11 mouse cellular contexts compared by ENCODE assay signal in genomic region chr5:33104025-33104481, GRCm38 (mm10). TPM values are rescaled to one million over a fixed set of nuclear protein-coding genes. Genes with fewer than 3 reads are reported as not detected.
DNase-seq lines count a peak whose midpoint lies in the region; ATAC-seq and TF ChIP-seq lines count a peak whose summit lies in the region.
"Had no signal": no experiment of that assay in that cellular context is flagged by ENCODE, and none has a peak within 500 bp of the region (broad histone marks: within the 10 kb centered on the region; RNA-seq: fewer than 3 reads in every experiment).

Gene Slc5a1, plus strand, starts transcription at chr5:33104219.

- H3K4me2 ChIP-seq in embryonic facial prominence, embryonic 13.5 days, result peak within 1 kb of the TSS; percentile 40

- no peak for TF ChIP-seq EP300 in ES-Bruce4 (IDR thresholded peaks at IDR 0.05; ENCODE audit: insufficient read depth, low read depth, low read length)

- H3K9ac ChIP-seq in ES-Bruce4 (ENCODE audit: low read depth, poor library complexity, severe bottlenecking), result peak within 1 kb of the TSS; percentile 19; the same call in 1 of the 2 replicates
- H3K9ac ChIP-seq in embryonic facial prominence, embryonic 13.5 days, result no peak within 1 kb of the TSS

- peaks cover 7% of the 10 kb centered on the region for H3K4me1 ChIP-seq in ES-Bruce4 (ENCODE audit: control insufficient read depth, insufficient read depth, low read length)
- H3K4me1 ChIP-seq in embryonic facial prominence, embryonic 13.5 days, result peaks cover 11% of the 10 kb centered on the region; the same call in 1 of the 2 replicates

- H3K4me3 ChIP-seq in ES-Bruce4 (ENCODE audit: low read depth, low read length), result peak within 1 kb of the TSS; percentile 51
- peak within 1 kb of the TSS; percentile 13 for H3K4me3 ChIP-seq in embryonic facial prominence, embryonic 13.5 days

- 13% methylated on average over 25 of the region's 25 CpGs for WGBS in embryonic facial prominence, embryonic 13.5 days

- no peak for TF ChIP-seq POLR2A in ES-Bruce4 (IDR thresholded peaks at IDR 0.05; ENCODE audit: insufficient read depth, low read length)

- no peaks in the 10 kb centered on the region for H3K9me3 ChIP-seq in ES-Bruce4 (replicated peaks; ENCODE audit: control insufficient read depth, insufficient read depth, low read length, poor library complexity, severe bottlenecking)
- H3K9me3 ChIP-seq in embryonic facial prominence, embryonic 13.5 days, result no peaks in the 10 kb centered on the region

- no peaks in the 10 kb centered on the region; the same call in 1 of the 2 replicates for H3K27me3 ChIP-seq in ES-Bruce4 (ENCODE audit: control insufficient read depth, insufficient read depth, low read length, poor library complexity, severe bottlenecking)
- H3K27me3 ChIP-seq in embryonic facial prominence, embryonic 13.5 days, result peaks cover 50% of the 10 kb centered on the region
- H3K27me3 ChIP-seq: Patski had no signal

- no peaks in the 10 kb centered on the region for H3K36me3 ChIP-seq in ES-Bruce4 (ENCODE audit: control insufficient read depth, insufficient read depth, low read length, poor library complexity, severe bottlenecking)
- H3K36me3 ChIP-seq in embryonic facial prominence, embryonic 13.5 days, result no peaks in the 10 kb centered on the region

- no peak within 1 kb of the TSS for H3K27ac ChIP-seq in ES-Bruce4 (ENCODE audit: insufficient read depth, low read length)
- H3K27ac ChIP-seq in embryonic facial prominence, embryonic 13.5 days, result no peak within 1 kb of the TSS

- no peak for ATAC-seq in embryonic facial prominence, embryonic 13.5 days (ENCODE audit: insufficient number of reproducible peaks, insufficient read depth, low FRiP score, low TSS enrichment, low read depth)
- ATAC-seq in monocyte, adult 5-6 weeks (replicated peaks; ENCODE audit: insufficient number of reproducible peaks, low FRiP score, low TSS enrichment, poor library complexity, severe bottlenecking), result no peak
- ATAC-seq: Patski had no signal

- peak; percentile 42 to 52 for DNase-seq in kidney, adult 8-10 months
- DNase-seq in lung, postnatal 10 days, result peak; percentile 9
- DNase-seq in ovary, postnatal 36 days (ENCODE audit: low spot score), result no peak
- DNase-seq in cerebellum, adult 9-10 months, result no peak
- no peak for DNase-seq in adrenal gland, postnatal 25 days
- DNase-seq: cerebellum, postnatal 25 days had no signal

- no peak for TF ChIP-seq CTCF in ES-Bruce4 (IDR thresholded peaks at IDR 0.05; ENCODE audit: low read depth, low read length)

RNA-seq across cellular contexts. Expression of gene Slc5a1, which starts in this region (rescaled TPM):
- polyA plus RNA-seq in ES-Bruce4 (2011; ENCODE audit: insufficient read depth, insufficient read length, low read depth, missing spikeins), result 0.78 and 1.1 TPM in 2 replicates
- polyA plus RNA-seq in embryonic facial prominence, embryonic 13.5 days (2015; fragmentation: Nextera tagmentation; extraction: Ambion mirVana), result 0.13 and 1.5 TPM in 2 replicates
- not detected in 3 replicates for total RNA-seq in monocyte, adult 5-6 weeks (2017)
- not detected in 2 replicates for total RNA-seq in adrenal gland, postnatal 25 days (2021)
- total RNA-seq: hematopoietic stem cell, adult 5-6 weeks had no signal

Comparison
In these comparisons a context has a peak if more than half of its experiments do, and no peak if none do; other contexts are left out.
1. DNase-seq: peak in kidney, adult 8-10 months (2 of 2) and lung, postnatal 10 days (single experiment); none in ovary, postnatal 36 days (single experiment), cerebellum, adult 9-10 months (single experiment) and adrenal gland, postnatal 25 days (single experiment).